Mouse (Mus musculus) adrenal gland, adult 18-20 months (tissue): ENCODE results near the gene Rpl23. TPM values are rescaled to one million over a fixed set of nuclear protein-coding genes. Genes with fewer than 3 reads are reported as not detected.
"Not testable (repeated sequence)": the region's sequence is repeated elsewhere in the genome, so short reads cannot be mapped to it uniquely, and the experiment has no call there.

Experiments used
- DNase-seq, 2 experiments: peaks; one replicate each; pipeline ENCODE4 v3.0.0; 2021 to 2022; ENCODE audit warnings: low spot score in 2 of 2
- total RNA-seq, 2 experiments: library from RNA; stranded (reverse); gene quantifications; 1 replicate in 1 of 2; 2 replicates in 1 of 2; pipeline ENCODE4 v1.2.3; 2021

Rpl23 gene
- total RNA-seq, 2 experiments from 2014 or later, result 830 to 834 TPM

DNA sequence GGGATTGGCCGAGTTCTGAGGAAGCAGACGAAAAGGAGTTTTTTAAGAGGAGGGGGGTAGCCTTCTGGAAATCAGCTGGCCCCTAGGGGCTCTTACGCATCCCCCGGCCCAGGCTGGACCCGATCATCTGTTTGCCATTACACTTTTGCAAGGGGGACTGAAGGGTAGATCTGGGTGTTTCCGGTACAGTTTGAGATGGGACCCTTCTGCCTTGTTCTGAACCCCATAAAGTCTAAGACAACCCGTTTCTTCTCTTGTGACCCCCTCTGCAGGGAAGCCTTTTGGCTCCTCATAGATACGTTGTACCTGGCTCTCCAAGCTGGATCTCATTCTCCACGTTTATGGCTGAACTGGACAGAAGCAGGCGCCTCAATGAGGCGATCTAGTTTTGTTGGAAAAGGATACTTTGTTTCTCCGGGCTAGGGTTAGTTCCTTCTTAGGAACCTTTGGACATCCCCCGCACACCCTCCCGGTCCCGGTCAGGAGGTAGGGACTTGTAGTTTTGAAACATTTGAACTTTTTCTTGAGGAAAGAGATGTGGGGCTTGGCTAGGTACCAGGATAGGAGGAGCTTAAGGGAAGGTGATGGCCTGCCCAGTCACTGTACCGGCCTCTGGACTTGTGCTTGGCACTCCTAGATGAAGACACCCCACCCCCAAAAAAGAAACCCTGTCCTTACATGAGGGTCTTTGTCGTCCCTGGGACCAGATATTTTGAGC, 18.6 kb upstream of the Rpl23 start:
- no peak for DNase-seq

DNA sequence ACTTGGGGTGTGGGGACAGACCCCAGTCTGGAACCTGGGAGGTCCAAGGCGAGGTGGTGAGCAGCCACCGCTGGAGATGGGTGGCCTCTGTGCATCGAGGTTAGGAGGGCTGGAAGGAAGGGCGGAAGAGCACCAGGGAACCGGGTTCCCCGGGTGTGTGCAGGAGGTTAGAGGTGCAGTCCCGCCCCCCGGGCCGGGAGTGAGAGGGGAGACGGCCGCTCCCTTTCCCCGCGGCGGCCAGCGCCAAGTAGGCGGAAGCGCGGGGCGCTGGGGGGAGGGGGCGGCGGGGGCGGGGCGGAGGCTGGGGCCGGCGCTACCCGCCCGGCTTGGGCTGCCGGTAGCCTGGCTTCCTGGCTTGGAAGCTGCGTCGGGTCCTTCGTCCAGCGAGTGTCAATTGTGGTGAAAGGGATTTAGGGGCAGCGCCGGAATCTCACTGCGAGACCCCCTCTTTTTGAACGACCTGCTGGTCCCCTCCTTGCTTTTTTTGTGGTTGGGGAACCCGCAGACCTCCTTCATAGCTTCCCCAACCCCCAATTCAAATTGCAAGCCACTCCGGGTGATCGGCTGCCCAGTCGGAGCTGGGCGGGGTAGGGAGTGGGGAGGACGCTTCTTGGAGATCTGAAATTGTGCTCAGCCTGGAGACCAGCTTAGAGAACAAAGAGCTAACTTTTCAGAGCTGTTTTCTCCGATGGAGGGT, 17.9 kb upstream of the Rpl23 start:
- peak; percentile 74 to 77 for DNase-seq

DNA sequence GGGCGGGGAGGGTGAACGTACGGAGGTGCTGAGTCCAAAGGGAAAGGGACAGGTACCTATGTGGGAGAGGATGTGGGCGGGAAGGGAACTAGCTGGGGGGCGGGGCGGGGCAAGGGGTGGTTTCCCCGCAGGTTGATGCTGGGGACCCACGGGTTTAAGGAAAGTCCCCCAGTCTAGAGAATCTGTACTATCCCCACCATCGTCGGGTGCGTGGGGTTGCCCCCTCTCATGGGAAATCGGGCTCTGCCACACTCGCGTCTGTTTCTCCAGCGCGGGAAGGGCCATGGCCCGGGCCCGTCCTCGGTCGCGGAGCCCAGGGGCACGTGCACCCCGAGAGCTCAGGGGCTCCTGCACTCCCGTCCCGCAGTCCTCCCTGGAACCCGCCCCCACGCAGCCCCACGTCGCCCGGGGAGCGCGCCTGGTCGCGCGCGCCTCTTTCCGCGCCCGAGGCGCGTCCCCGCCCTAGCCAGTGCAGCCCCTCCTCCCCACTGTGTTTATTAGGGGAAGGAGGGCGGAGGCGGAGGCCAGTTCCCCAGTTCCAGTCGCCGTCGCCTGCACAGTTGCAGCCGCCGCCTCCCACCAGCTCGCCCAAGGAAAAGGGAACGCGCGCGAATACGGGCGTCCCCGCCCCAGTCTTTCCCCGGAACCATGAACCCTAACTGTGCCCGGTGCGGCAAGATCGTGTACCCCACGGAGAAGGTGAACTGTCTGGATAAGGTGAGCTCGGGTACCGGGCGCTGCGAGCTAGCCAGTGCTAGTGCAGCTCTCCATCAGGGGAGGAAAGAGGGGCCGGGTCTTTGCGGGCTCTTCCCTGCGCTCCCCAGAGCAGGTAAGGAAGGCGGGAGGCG, 17.1 kb upstream of the Rpl23 start:
- peak; percentile 90 to 94 for DNase-seq

DNA sequence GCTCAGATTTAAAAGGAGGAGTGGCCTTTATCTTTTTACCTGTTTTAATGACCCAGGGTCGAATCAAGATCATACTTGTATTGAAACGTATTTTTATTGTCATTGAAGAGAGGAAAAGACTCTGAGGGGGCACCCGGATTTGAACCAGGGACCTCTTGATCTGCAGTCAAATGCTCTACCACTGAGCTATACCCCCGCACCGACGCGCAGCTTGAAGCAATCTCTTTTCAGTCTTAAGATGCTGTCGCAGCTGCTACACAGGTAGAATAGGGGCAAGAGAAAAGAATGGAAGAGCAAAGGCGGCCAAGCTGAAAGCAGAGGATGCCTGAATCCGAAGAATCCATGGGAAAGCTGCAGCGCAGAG, 16.5 kb upstream of the Rpl23 start, which contains the start of gene Lasp1:
Gene Lasp1, plus strand, starts transcription at position 219 of the 364 bp plus-strand sequence.
- peak; percentile 91 to 96 for DNase-seq

DNA sequence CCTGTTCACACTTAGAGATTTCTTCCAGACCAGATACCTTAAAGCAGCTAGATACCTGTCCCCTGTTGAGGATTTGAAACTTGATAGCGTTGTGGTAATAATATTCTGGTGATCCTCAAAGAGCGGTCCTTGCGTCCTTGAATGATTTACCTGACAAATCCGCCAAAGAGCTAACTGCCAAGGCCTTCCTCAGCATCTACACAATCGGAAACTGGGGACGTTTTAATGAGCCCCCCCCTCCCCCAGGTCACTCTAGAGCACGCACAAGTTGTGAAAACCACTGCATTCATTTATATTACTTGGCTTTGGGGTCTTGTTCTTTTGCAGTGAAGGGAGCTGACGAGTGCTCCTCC, 15.8 kb upstream of the Rpl23 start:
- DNase-seq, result no peak

DNA sequence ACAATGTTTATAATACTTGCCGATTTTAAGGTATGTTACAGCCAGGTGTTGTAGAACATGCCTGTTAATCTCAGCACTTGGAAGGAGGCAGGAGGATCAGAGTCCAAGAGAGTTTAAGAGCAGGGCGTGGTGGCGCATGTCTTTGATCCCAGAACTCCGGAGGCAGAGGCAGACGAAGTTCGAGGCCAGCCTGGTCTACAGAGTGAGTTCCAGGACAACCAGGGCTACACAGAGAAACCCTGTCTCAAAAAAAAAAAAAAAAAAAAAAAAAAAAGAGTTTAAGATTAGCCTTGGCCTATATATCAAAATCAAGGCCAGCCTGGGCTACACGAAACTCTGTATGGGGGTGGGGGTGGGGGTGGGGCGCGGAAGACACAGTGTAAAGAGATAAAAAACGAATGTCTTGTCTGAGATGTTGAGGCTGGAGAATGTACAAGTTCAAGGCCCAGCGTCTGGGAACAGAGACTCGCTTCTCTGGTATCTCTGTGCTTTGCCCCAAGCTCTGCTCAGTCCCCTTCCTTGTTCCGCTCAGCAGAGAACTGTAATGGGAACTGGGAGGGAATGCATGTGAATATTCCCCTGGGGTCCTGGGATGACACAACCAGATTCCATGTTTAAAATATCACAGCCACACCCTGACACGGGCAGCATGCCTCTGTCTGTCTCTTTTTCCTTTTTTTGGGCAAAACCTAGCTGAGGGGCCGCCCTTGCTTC, 15.3 kb upstream of the Rpl23 start:
- DNase-seq, result no peak

DNA sequence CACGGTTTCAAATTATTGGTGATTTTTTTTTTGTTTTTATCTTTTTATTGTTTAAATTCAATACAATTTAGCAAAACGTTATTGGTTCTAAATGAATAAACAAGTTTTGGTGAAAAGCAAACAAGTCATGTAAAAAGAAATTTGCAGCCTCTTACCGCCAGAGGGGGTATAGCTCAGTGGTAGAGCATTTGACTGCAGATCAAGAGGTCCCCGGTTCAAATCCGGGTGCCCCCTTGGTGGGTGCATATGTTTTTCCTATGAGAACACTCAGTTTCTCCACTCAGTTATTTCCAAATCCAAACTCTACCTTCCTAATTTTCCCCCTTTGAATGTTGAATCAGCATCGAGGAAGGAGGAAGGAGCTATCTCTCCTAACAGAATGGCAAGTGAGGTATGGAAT, 14.7 kb upstream of the Rpl23 start:
- DNase-seq, result peak; percentile 76 to 86

DNA sequence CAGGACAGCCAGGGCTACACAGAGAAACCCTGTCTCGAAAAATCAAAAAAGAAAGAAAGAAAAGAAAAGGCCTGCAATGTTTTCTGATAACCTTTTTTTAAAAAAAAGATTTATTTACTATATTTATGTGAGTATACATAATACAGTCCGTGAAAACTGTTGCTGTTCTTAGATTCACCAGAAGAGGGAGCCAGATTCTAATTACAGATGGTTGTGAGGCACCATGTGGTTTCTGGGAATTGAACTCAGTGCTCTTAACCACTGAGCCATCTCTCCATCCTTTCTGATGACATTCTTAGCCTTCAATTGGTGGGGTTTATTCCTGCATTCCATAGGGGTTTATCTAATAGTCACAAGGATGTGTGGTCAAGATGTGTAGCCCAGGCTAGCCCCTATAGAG, 10.9 kb upstream of the Rpl23 start:
- DNase-seq, result peak in 1 of 2 experiments; percentile 35

DNA sequence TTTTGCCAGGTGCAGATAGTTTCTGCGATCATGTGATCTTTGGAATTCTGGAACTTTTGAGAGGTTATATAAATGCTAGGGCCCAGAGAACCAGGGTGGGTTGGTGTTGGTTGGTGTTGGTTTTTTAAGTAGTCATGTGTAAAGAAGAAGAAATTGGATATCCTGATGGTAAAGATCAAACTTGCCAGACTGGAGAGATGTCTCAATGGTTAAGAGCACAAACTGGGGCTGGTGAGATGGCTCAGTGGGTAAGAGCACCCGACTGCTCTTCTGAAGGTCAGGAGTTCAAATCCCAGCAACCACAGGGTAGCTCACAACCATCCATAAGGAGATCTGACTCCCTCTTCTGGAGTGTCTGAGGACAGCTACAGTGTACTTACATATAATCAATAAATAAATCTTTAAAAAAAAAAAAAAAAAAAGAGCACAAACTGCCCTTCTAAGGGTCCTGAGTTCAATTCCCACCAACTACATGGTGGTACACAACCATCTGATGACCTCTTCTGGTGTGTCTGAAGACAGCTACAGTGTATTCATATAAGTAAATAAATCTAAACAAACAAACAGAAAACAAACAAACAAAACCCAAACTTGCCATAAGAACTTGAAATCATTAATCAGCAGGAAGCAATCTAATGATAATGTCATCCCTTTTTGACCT, 8.7 kb upstream of the Rpl23 start:
- DNase-seq, result not testable (repeated sequence)

DNA sequence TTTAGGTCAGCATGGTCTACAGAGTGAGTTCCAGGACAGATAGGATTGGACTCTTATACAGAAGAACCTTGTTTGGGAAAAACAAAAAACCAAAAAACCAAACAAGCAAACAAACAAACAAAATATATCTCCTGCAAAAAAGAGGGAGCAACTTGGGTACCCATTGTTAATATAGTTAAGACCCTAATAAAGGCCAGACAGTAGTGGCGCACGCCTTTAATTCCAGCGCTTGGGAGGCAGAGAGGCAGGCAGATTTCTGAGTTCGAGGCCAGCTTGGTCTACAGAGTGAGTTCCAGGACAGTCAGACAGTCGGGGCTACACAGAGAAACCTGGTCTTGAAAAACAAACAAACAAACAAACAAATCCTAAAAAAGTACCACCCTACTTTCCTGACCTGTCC, 7.5 kb upstream of the Rpl23 start:
- no peak for DNase-seq

DNA sequence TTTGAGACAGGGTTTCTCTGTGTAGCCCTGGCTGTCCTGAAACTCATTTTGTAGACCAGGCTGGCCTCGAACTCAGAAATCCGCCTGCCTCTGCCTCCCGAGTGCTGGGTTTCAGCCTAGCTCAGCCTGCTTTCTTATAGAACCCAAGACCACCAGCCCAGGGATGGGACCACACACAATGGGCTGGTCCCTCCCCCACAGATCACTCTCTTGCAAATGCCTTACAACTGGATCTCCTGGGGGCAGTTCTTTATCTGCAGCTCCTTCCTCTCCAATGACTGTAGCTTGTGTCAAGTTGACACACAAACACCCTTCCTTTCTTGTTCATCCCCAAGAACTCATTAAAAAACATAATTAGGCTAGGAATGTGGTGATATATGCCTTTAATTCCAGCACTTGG, 5.7 kb upstream of the Rpl23 start:
- no peak for DNase-seq

DNA sequence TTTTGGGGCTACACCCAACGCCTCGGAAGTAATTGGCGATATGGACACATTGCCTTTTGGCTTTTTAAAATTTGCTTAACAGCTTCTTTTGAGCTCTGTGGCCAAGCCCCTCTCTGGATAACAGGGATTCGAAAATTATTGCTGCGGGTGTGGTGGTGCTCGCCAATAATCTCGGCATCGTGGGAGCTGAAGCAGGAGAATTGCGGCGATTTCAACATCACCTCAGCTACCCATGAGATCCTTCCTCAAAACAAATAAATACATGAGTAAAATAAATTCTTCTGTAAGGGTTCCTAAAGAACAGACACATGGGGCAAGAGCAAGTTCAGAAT, 293 bp upstream of the Rpl23 start:
- DNase-seq, result no peak

DNA sequence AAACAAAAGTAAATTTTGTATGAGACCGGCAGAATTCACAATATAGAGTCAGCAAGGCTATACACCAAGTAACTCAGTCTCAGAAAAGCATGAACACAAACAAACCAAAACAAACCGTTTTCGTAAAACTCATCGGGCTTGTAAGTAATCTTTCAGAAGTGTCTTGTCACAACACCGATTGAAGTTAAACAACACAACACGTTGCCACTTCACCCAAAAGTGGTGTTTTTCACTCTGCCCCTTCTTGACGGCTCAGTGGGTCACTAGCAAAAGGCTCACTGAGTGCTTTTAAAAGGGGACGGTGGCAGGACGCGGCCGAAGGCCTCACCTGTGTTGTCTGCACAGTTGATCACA, 782 bp downstream of the Rpl23 start:
- DNase-seq, result no peak

DNA sequence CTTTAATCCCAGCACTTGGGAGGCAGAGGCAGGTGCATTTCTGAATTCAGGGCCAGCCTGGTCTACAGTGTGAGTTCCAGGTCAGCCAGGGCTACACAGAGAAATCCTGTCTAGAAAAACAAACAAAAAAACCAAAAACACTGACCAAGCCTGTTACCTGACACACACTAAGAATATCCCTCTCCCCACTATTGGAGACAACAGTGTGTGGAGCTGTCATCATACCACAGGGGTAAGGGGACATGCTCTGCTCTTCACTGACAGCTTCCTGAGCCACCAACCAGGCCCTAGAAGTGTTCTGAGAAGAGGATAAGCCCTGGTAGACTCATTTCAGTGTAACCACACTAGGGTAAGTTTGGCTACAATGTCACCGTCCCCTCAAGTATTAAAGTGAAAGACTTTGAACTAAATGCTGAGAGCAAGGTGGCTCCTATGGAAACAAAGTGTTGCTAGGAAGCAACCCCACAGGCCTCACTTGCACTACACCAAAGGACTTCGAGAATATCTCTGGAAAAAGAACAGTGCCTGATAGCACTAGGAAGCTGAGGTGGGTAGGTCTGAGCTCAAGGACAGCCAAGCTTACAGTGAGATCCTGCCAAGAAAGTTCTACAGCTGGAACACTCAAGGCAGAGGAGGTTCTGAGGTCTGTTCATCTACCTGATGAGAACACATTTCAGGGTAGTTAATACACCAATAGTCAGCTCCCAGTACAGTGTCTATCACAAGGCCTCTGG, 2.1 kb downstream of the Rpl23 start:
- no peak for DNase-seq

DNA sequence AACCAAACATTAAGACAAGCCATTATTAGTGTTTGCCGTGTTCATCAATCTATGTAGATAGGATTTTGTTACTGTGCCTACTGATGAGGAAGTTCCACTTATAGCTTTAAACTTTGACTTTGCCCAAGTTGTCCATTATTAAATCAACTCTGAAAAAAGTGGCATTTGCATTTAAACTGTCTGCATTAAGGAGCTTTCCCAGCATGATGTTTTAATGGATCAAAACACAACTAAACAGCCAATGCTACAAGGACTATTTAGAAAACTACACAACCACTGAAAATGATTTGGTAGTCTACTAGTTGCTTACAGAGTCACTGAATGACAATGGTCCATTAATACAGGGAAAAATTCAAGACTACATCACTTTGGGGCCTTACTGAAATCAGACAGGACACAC, 3.3 kb downstream of the Rpl23 start:
- DNase-seq, result no peak

DNA sequence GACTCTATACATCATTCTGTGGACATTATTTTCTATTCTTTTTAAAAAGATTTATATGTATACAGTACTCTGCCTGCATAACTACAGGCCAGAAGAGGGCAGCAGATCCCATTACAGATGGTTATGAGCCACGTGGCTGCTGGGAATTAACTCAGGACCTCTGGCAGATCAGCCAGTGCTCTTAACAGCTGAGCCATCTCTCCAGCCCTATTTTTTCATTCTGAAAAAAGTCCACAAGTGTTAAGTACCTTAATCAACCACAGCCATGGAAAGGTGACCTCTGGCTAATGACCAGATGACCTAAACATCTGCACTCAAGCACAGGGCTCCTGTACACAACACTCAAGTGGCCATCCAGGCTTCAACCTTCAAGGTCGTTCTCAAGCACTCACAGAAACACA, 5.1 kb downstream of the Rpl23 start:
- no peak for DNase-seq

DNA sequence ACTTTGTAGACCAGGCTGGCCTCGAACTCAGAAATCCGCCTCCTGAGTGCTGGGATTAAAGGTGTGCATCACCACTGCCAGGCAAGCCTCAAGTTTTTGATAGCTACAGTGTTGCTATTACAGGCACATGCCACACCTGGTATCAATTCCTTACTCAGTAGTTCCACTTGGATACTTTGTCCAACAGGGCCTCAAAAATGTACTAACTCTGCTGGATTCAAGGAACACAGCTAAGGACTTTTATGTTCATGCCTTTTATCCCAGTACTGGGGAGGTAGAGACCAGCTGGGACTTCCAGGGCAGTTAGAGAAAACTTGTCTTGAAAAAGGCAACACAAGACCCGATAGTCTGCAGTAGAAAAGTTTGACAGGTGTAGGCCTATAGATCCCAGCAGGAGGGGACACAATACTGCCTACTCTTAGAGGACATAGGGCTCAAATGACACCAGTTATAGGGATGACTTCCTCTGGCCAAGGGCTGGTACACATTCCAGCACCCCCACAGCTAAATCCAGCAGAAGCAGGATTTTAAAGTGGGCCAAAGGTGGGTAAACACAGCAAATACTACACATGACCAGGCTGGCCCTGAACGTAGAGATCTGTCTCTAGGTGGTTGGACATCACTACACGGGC, 5.6 kb downstream of the Rpl23 start:
- no peak for DNase-seq

DNA sequence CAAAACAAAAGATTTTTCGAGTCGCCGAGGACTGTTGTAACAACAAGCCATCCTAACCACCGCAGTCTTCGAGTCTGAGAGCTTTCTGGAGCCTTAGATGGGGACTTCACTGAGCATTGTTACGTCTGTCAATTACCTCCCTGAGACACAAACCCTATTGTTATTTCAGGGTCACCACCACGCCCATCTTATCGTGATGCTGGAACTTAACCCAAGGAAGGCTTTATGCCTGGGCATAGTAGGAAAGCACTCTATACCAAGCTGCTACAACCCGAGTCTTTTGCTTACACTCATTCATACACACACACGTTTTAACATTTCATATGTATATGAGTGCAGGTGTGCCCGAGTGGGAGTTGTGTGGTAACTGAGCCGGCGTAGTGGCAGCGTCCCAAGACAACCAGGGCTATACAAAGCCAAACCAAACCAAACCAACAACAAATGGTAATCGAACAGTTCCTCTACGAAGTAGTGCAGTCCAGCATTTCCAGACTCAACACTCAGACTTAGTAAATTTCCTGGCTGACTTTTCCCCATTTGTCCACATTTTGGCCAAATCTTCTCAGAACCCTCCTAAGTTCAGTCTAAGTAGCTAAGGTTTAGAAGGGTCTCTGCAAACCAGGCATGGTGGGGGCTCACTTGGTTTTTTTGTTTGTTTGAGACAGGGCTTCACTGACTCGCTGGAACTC, 6.3 kb downstream of the Rpl23 start, which contains the start of gene 1700001P01Rik:
Gene 1700001P01Rik, minus strand, starts transcription at position 111 of the 689 bp plus-strand sequence.
- DNase-seq, result no peak

DNA sequence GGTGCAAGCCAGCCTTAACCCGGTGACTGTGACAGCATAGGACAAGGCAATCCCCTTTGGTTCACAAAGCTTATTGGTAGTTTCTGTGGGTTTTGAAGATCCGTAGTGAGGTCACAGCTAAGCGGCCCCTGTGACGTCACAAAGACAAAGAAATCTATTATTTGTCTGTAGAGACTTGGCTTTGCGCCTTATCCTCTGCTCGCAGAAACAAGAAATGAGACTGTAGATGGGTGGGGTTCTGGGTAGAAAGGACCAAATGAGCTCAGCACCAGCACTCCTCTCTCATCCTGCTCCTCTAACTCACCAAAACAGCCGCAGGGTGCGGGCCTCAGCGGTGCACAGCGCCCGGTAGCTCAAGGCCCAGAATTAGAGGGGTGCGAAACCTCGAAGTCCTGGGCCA, 7.1 kb downstream of the Rpl23 start:
- no peak for DNase-seq
